Mouse (Mus musculus) hindbrain, postnatal 0 days (tissue): Measurements from ENCODE around the gene Mob4. TPM values are rescaled to one million over a fixed set of nuclear protein-coding genes. Genes with fewer than 3 reads are reported as not detected.

Experiments
- ATAC-seq: fragments of 200-750 bp; cut with Nextera tagmentation; 2 replicates; pipeline ENCODE4 v1.8.0; 2017; ENCODE audit warnings: mild to moderate bottlenecking, moderate TSS enrichment, moderate library complexity
- DNase-seq: peaks from one replicate; pipeline ENCODE4 v3.0.0-alpha.2; 2015; ENCODE audit warnings: low spot score
- H3K27ac ChIP-seq: fragments of 300-500 bp; sonication (generic); 2 replicates; pipeline ENCODE4 v1.5.1; 2014; ENCODE audit warnings: mild to moderate bottlenecking
- H3K27me3 ChIP-seq: fragments of 300-500 bp; sonication (generic); 2 replicates; pipeline ENCODE4 v1.6.1; 2014; ENCODE audit warnings: low read length, mixed read lengths; ENCODE audit not compliant: insufficient read depth
- H3K36me3 ChIP-seq: fragments of 300-500 bp; sonication (generic); 2 replicates; pipeline ENCODE4 v1.6.1; 2014; ENCODE audit warnings: low read length, mixed read lengths; ENCODE audit not compliant: insufficient read depth
- H3K4me1 ChIP-seq: fragments of 300-500 bp; sonication (generic); 2 replicates; pipeline ENCODE4 v1.6.1; 2014; ENCODE audit warnings: antibody characterized with exemption, low read length, mixed read lengths; ENCODE audit not compliant: insufficient read depth
- H3K4me2 ChIP-seq: fragments of 300-500 bp; sonication (generic); 2 replicates; pipeline ENCODE4 v1.6.1; 2014; ENCODE audit warnings: low read depth, mild to moderate bottlenecking, low read length, moderate library complexity, mixed read lengths
- H3K4me3 ChIP-seq: fragments of 300-500 bp; sonication (generic); 2 replicates; pipeline ENCODE4 v1.5.1; 2014; ENCODE audit warnings: low read length
- H3K9ac ChIP-seq: fragments of 300-500 bp; sonication (generic); replicated peaks from 2 replicates; pipeline ENCODE4 v1.6.1; 2014; ENCODE audit warnings: mild to moderate bottlenecking, low read length, moderate library complexity, mixed read lengths
- H3K9me3 ChIP-seq: fragments of 300-500 bp; sonication (generic); 2 replicates; pipeline ENCODE4 v1.6.1; 2016; ENCODE audit warnings: low read length, mixed read lengths
- CTCF ChIP-seq: IDR thresholded peaks from 2 replicates; pipeline ENCODE4 v1.5.1; 2016; ENCODE audit warnings: antibody characterized with exemption, control low read depth, low read depth
- WGBS: fragments of 180-500 bp; shearing (Covaris S2); extraction: QIAGEN DNeasy Blood & Tissue Kit; methylation state at CpG from one replicate; pipeline ENCODE4 v1.1.7; 2014; 5-methylcytosine and 5-hydroxymethylcytosine counted together
- polyA plus RNA-seq: library from polyadenylated mRNA; unstranded; fragments of >200 nt; fragmentation: Nextera tagmentation; extraction: Ambion mirVana; gene quantifications from 2 replicates; pipeline ENCODE4 v1.2.1, GENCODE M21; 2015
- total RNA-seq: library from RNA; depleted of rRNA; stranded (reverse); fragments of >200 nt; gene quantifications from 2 replicates; pipeline ENCODE4 v1.2.3, GENCODE M21; 2014

Mob4 gene
- total and polyA plus RNA-seq, 2 experiments from 2014 or later = 53.6 to 146 TPM

DNA sequence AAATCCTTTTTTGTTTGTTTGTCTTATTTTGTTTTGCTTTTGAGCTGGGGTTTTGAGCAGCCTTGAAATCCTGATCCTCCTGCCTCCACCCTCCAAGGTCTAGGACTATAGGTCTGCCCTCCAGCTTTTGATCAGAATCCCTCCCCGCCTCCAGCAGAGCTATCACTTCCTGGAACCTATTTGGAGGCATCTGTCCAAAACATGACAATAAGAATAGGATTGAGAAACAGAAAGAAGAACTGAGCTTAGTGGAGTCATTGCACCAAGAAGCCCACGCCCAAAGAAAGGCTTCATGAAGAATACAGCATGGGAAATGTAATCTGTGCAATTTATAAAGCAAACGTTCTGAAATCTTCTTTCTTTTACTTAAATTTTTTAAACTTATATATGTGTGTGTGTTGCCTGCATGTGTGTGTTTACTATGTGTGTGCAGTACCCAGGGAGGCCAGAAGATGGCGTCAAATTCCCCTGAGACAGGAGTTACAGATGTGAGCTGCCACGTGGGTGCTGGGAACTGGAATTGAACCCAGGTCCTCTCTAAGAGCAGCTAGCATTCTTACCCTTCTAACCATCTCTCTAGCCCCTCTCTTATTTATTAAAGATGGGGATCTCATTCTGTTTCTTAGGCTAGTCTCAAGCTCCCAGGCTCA lies 49.0 kb downstream of the Mob4 start:
- ATAC-seq = no peak
- no peak overlapping the region for H3K9ac ChIP-seq
- WGBS = 85% methylated on average over 5 of the region's 5 CpGs

DNA sequence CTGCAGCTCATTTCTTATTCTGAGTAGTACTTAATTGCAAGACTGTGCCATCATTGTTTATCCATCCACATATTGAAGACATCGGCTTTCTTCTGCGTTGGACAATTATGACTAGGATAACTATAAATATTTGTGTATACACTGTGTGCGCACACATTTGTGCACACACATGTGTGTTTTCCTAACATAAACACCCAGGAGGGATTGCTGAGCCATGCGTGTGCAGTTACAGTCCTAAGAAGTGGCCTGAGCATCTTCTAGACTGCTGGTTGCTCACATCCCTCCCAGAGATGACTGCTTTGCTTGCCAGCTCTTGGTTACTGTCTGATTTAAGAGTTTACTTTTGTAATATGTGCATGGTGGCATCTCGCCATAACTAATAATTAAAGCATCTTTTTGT lies 51.4 kb downstream of the Mob4 start:
- WGBS = 92% methylated on average over 5 of the region's 5 CpGs
- H3K4me2 ChIP-seq = no peak overlapping the region
- no peak overlapping the region for H3K4me3 ChIP-seq
- H3K27me3 ChIP-seq = no peaks in the 10 kb centered on the region
- no peaks in the 10 kb centered on the region for H3K36me3 ChIP-seq
- no peak for TF ChIP-seq CTCF
- no peak overlapping the region for H3K27ac ChIP-seq
- 0 out of 2 replicates have a peak, but pooled peaks cover 2% of the 10 kb centered on the region for H3K9me3 ChIP-seq
- ATAC-seq = no peak
- no peak overlapping the region for H3K9ac ChIP-seq
- no peaks in the 10 kb centered on the region for H3K4me1 ChIP-seq
- DNase-seq = no peak

More for the DNA sequence above, 49.0 kb downstream of the Mob4 start:
- Histone ChIP-seq H3K27ac (no peak overlapping the region), H3K4me1 (no peaks in the 10 kb centered on the region), H3K36me3 (no peaks in the 10 kb centered on the region), H3K27me3 (no peaks in the 10 kb centered on the region), H3K4me3 (no peak overlapping the region), H3K9me3 (0 out of 2 replicates have a peak, but pooled peaks cover 2% of the 10 kb centered on the region), H3K4me2 (no peak overlapping the region)
- TF ChIP-seq CTCF = peak; percentile 22
- no peak for DNase-seq

DNA sequence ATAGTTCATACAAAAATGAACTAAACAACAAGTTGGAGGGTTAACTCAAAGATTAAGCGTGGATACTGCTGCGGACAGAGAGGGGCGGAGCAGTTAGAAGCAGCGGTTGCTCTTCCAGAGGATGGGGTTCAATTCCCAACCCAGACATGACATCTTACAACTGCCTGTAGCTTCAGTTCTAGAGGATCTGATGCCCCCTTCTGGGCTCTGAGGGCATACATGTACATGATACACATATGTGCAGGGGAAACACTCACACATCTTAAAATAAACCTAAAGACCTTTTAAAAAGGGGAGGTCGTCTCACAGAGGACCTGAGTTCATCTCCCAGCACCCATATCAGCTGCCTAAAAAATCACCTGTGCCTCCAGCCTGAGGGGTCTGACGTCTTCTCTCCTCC lies 54.7 kb downstream of the Mob4 start:
- Histone ChIP-seq H3K9ac (no peak overlapping the region), H3K4me1 (no peaks in the 10 kb centered on the region), H3K27ac (no peak overlapping the region), H3K9me3 (0 out of 2 replicates have a peak, but pooled peaks cover 1% of the 10 kb centered on the region), H3K4me2 (no peak overlapping the region), H3K4me3 (no peak overlapping the region), H3K27me3 (no peaks in the 10 kb centered on the region), H3K36me3 (no peaks in the 10 kb centered on the region)
- ATAC-seq = no peak
- TF ChIP-seq CTCF = peak; percentile 32
- 88% methylated on average over 6 of the region's 6 CpGs for WGBS
- no peak for DNase-seq

DNA sequence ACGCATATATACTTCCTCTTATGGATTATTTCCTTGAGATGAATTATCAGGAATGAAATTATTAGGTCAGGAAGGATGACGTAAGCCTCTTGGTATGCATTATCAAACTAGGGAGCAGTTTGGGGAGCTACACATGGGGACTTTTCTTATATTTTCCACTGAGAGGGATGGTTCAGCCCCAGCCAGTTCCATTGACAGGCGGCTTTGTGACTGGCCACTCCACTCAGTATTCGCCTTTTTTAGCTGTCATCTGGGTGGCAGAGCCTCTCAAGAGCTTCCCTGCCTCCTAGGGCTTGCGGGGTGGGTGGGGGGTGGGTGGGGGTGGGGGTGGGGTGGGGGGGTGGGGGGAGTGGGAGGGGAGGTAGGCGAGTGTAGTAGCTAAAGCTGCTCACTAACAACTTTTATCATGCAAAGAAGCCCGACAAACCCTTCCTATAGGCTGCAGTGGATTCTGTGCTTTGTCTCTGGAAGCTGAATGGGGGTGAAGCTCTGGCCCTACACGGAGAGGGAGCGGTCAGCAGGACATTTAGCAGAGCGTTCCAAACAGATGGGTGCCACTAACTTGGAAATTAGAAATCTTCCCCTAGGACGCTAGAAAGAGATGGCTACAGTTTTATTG lies 55.7 kb downstream of the Mob4 start:
- no peak overlapping the region for H3K4me3 ChIP-seq
- no peak overlapping the region for H3K4me2 ChIP-seq
- no peaks in the 10 kb centered on the region for H3K4me1 ChIP-seq
- DNase-seq (no peak), ATAC-seq (no peak)
- TF ChIP-seq CTCF = no peak
- H3K36me3 ChIP-seq = no peaks in the 10 kb centered on the region
- WGBS = 20% methylated on average over 11 of the region's 11 CpGs
- no peak overlapping the region for H3K27ac ChIP-seq
- no peak overlapping the region for H3K9ac ChIP-seq
- H3K9me3 ChIP-seq = no peaks in the 10 kb centered on the region
- no peaks in the 10 kb centered on the region for H3K27me3 ChIP-seq

DNA sequence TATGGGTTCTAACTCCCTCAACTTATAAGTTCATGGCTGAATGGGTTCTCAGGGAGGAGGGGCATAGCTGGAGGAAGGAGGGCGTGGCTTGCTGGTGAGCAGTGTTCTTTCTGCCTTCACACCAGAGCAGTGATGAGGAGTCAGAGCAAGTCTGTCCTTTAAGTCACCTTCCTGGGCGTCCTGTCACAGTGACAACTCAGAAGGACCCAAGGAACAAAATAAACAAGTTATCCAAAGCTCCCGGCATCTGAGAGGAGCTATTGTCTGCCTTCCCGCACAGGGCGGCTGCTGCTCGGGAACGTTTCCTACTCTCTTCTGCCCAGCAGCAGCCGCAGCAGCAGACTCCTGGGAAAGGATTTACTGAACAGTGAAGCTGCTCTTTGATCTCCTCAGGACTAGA lies 61.0 kb downstream of the Mob4 start:
- Histone ChIP-seq H3K4me1 (peaks cover 11% of the 10 kb centered on the region), H3K27ac (0 out of 2 replicates have a peak overlapping the region, but pooled peaks have one; percentile 32), H3K36me3 (no peaks in the 10 kb centered on the region), H3K4me2 (peak overlapping the region; percentile 56), H3K27me3 (no peaks in the 10 kb centered on the region), H3K9ac (peak overlapping the region; percentile 28; the same call in 1 of the 2 replicates), H3K9me3 (no peaks in the 10 kb centered on the region), H3K4me3 (peak overlapping the region; percentile 26)
- no peak for TF ChIP-seq CTCF
- WGBS = 10% methylated on average over 8 of the region's 8 CpGs
- no peak for DNase-seq
- peak; percentile 52; the same call in 1 of the 2 replicates for ATAC-seq

DNA sequence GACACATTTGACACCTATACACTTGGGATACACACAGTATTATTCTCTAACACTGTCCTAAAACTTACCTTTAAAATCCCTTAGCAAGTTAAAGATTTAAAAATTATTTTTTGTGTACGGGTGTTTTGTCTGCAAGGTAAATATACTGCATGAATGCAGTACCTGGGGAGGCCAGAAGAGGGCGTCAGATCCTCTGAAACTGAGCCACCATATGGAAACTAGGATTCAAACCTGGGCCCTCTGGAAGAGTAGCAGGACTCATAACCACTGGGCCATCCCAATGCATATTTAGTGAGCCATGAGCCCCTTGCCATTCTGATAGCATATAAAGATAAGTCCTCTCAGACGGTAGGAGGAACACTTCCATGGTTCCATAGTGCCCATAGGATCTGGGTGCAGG lies 61.8 kb downstream of the Mob4 start:
- 61% methylated on average over 3 of the region's 3 CpGs for WGBS
- H3K4me2 ChIP-seq = no peak overlapping the region
- H3K4me3 ChIP-seq = no peak overlapping the region
- H3K4me1 ChIP-seq = peaks cover 11% of the 10 kb centered on the region
- no peak for ATAC-seq
- no peaks in the 10 kb centered on the region for H3K9me3 ChIP-seq
- no peaks in the 10 kb centered on the region for H3K27me3 ChIP-seq
- H3K36me3 ChIP-seq = no peaks in the 10 kb centered on the region
- peak; percentile 65 for TF ChIP-seq CTCF
- no peak for DNase-seq
- H3K9ac ChIP-seq = no peak overlapping the region
- no peak overlapping the region; the same call in 1 of the 2 replicates for H3K27ac ChIP-seq

DNA sequence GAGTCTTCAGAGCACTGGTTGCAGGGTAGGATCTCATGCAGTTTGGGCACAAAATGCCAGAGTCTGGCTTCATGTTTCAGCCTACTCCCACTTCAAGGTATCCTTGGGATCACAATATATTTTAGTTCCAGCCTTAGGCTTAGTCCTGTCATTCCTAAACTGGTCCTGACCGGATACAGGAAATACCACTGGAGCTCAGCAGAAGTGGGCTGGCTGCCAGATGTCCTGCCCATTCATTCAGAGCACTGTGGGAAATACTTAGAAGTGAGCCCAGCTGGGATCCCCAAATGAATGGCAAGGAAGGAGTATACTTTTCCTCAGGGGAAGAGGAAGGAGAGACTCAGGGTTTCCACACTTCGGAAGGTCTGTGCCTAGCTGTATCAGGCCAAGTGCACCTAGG lies 62.3 kb downstream of the Mob4 start:
- no peaks in the 10 kb centered on the region for H3K27me3 ChIP-seq
- WGBS = 35% methylated on average over 2 of the region's 2 CpGs
- no peak overlapping the region for H3K4me2 ChIP-seq
- H3K36me3 ChIP-seq = no peaks in the 10 kb centered on the region
- H3K27ac ChIP-seq = peak overlapping the region; percentile 27; the same call in 1 of the 2 replicates
- no peak overlapping the region for H3K9ac ChIP-seq
- no peak for TF ChIP-seq CTCF
- peaks cover 11% of the 10 kb centered on the region for H3K4me1 ChIP-seq
- DNase-seq (peak; percentile 45), ATAC-seq (peak; percentile 58)
- no peak overlapping the region for H3K4me3 ChIP-seq
- no peaks in the 10 kb centered on the region for H3K9me3 ChIP-seq
